Mouse (Mus musculus) embryonic facial prominence, embryonic 15.5 days (tissue): ENCODE results near the gene Rnf123. TPM values are rescaled to one million over a fixed set of nuclear protein-coding genes. Genes with fewer than 3 reads are reported as not detected.
A peak's percentile ranks its signal among the peaks of the same experiment; 100 is the strongest.

Experiments used
- ATAC-seq: fragments of 200-750 bp; cut with Nextera tagmentation; 2 replicates; pipeline ENCODE4 v1.8.0; 2017; ENCODE audit warnings: low read depth, moderate TSS enrichment; ENCODE audit not compliant: insufficient number of reproducible peaks, low FRiP score, low TSS enrichment
- H3K27ac ChIP-seq: fragments of 300-500 bp; sonication (generic); replicated peaks from 2 replicates; pipeline ENCODE4 v1.5.1; 2015; ENCODE audit warnings: mild to moderate bottlenecking, inconsistent platforms
- H3K27me3 ChIP-seq: fragments of 300-500 bp; sonication (generic); 2 replicates; pipeline ENCODE4 v1.6.1; 2015; ENCODE audit warnings: inconsistent platforms
- H3K36me3 ChIP-seq: fragments of 300-500 bp; sonication (generic); 2 replicates; pipeline ENCODE4 v1.6.1; 2015; ENCODE audit warnings: mild to moderate bottlenecking, inconsistent platforms
- H3K4me1 ChIP-seq: fragments of 300-500 bp; sonication (generic); 2 replicates; pipeline ENCODE4 v1.6.1; 2015; ENCODE audit warnings: inconsistent platforms
- H3K4me2 ChIP-seq: fragments of 300-500 bp; sonication (generic); replicated peaks from 2 replicates; pipeline ENCODE4 v1.6.1; 2015; ENCODE audit warnings: mild to moderate bottlenecking, inconsistent platforms
- H3K4me3 ChIP-seq: fragments of 300-500 bp; sonication (generic); replicated peaks from 2 replicates; pipeline ENCODE4 v1.5.1; 2015; ENCODE audit warnings: mild to moderate bottlenecking, inconsistent platforms
- H3K9ac ChIP-seq: fragments of 300-500 bp; sonication (generic); 2 replicates; pipeline ENCODE4 v1.6.1; 2015; ENCODE audit warnings: inconsistent platforms
- H3K9me3 ChIP-seq: fragments of 300-500 bp; sonication (generic); replicated peaks from 2 replicates; pipeline ENCODE4 v1.6.1; 2016; ENCODE audit warnings: inconsistent platforms
- WGBS: fragments of 180-500 bp; shearing (Covaris S2); methylation state at CpG from one replicate; pipeline ENCODE4 v1.1.7; 2015; 5-methylcytosine and 5-hydroxymethylcytosine counted together
- polyA plus RNA-seq: library from polyadenylated mRNA; unstranded; fragments of >200 nt; fragmentation: Nextera tagmentation; extraction: Ambion mirVana; gene quantifications from 2 replicates; pipeline ENCODE4 v1.2.1, GENCODE M21; 2015

Rnf123 gene
- polyA plus RNA-seq, 1 experiment from 2014 or later: 34.9 TPM

DNA sequence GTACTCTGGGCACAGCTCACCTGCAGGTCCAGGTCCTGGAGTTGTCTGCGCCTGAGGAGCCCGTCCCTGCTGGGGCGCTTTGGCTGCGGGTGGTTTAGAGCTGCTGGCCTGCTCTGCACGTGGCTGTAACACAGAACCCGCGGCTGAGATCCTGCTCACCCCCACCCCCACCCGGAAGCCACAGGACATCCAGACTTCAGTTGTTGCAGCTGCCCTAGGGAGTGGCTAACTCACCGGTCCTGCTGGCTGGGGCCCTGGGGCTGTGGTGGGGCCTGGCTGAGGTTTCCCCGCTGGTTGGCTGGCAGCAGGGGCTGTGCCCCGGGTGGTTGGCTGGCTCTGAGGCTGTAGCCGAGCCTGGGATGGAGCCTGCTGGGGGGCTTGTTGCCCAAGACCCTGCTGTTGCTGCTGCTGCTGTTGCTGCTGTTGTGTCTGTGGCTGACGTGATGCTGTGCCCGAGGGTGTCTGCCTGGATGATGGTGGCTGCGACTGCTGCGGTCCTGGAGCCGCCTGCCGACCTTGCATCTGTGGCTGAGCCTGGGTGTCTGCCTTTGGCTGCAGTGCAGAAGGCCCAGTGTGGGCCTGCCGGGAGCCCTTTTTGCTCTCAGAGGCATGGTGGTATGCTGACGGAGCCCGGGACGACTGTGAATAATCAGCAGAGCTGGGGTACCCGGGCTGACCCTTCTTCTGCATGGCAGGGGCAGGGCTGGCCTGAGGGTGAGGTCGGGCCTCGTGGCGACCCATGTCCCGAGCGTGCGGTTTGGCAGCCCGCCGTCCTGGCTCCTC, 21.8 kb upstream of the Rnf123 start:
- Histone ChIP-seq H3K9me3 (no peaks in the 10 kb centered on the region), H3K27me3 (no peaks in the 10 kb centered on the region), H3K36me3 (no peaks in the 10 kb centered on the region), H3K9ac (no peak overlapping the region), H3K27ac (peak overlapping the region; percentile 56; the same call in 1 of the 2 replicates), H3K4me1 (peaks cover 25% of the 10 kb centered on the region), H3K4me2 (peak overlapping the region; percentile 26), H3K4me3 (peak overlapping the region; percentile 2; the same call in 1 of the 2 replicates)
- ATAC-seq: peak; percentile 62; the same call in 1 of the 2 replicates
- WGBS: 24% methylated on average over 31 of the region's 31 CpGs

DNA sequence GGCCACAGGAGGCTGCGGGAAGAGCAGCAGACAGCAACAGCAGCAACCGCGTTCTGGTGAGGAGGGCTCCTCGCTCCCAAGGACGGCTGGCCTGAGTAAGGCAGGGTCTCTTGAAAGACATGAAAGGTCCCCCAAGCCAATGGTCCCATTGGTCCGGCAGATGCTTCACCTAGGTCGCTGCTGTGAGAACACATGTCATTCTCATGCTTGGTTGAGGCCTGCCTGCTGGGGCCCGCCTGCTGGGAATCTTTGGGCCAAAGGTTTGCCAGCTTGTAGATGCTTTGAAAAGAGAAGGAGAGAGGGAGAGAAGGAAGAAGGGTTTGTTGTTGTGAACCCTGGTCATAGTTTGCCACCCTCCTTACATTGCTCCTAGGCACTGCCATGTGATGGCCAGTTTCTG, 16.5 kb upstream of the Rnf123 start:
- no peak overlapping the region for H3K27ac ChIP-seq
- no peak overlapping the region for H3K4me3 ChIP-seq
- WGBS: 81% methylated on average over 8 of the region's 8 CpGs
- no peak overlapping the region for H3K9ac ChIP-seq
- no peaks in the 10 kb centered on the region for H3K27me3 ChIP-seq
- H3K36me3 ChIP-seq: no peaks in the 10 kb centered on the region
- H3K4me2 ChIP-seq: no peak overlapping the region
- H3K4me1 ChIP-seq: peaks cover 14% of the 10 kb centered on the region
- ATAC-seq: no peak
- H3K9me3 ChIP-seq: no peaks in the 10 kb centered on the region

DNA sequence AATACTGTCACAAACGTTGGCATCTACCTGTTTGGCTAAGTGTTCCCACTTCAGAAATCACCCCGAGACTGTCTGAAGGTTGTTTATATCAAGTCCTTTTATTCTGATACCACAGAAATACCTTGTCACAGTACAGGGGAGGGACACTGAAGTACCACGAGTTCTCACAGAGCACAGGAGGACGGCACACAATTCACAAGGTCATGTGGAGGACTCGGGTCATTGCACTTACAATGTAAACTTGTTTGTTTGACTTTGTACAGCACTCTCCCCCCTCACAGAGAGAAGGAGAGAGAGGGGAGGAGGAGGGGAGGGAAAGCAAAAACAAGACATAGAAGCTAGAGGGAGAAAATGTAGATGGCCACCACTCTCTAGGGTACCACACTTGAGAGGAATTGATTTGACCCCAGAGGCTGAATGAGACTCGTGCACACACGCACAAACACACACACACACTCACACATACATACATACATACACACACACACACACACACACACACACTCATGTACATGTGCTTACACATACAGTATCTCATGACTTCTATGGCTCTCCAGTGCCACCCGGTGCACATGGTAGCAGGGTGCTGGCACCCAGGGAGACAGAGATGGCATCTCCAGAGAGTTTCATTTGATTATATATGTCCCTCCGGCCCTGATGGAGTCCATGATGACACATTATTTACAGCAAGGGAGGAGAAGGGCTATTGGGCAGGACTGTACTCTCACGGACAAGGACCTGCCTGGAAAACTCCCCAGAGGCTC, 13.0 kb upstream of the Rnf123 start:
- H3K27me3 ChIP-seq: no peaks in the 10 kb centered on the region
- ATAC-seq: no peak
- no peak overlapping the region for H3K9ac ChIP-seq
- H3K4me3 ChIP-seq: no peak overlapping the region; the same call in 1 of the 2 replicates
- 64% methylated on average over 10 of the region's 10 CpGs for WGBS
- H3K4me2 ChIP-seq: no peak overlapping the region
- no peak overlapping the region for H3K27ac ChIP-seq
- H3K4me1 ChIP-seq: peaks cover 22% of the 10 kb centered on the region
- H3K9me3 ChIP-seq: no peaks in the 10 kb centered on the region
- peaks cover 17% of the 10 kb centered on the region for H3K36me3 ChIP-seq

DNA sequence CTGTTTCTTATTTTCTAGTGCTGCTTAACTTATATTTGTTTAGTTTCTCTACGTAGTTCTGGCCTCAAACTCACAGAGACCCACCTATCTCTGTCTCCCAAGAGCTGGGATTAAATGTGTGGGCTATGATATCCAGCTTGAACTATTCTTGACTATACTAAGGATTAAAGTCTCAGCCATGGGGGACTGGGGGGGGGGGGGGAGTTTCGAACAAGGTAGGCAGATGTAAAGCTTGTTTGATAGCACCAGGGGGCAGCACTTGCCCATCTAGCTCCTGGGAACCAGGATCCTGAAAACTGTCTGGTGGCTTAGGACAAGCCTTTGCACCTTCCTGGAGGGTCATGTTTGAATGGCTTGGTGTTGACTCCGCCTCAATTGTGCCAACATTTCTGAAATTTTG, 12.4 kb upstream of the Rnf123 start:
- Histone ChIP-seq H3K9me3 (no peaks in the 10 kb centered on the region), H3K27me3 (no peaks in the 10 kb centered on the region), H3K36me3 (peaks cover 23% of the 10 kb centered on the region), H3K4me3 (peak overlapping the region; percentile 60), H3K9ac (no peak overlapping the region), H3K4me1 (peaks cover 22% of the 10 kb centered on the region), H3K4me2 (peak overlapping the region; percentile 93), H3K27ac (peak overlapping the region; percentile 68; the same call in 1 of the 2 replicates)
- no peak for ATAC-seq
- WGBS: 5% methylated on average over 3 of the region's 3 CpGs

DNA sequence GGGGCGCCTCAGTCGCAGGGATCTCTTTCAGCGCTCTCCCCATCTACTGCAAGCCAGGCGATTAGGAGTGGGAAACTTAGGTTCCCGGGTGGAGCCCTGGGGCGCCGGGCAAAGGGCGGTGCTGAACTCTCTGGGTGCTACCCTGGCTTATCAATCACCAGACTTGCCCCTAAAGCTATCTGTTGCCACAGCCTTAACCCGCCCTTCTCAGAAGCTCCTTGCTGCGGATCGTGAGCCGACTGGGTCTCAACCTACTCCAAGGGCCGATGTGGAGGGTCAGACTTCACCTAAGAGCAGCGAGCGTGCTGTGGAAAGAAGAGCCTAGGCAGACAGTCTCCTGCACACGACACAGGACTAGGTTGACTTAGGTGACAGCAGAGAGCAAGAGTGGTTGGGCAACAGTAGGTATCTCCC, 11.9 kb upstream of the Rnf123 start:
- peak overlapping the region; percentile 68 for H3K27ac ChIP-seq
- peak overlapping the region; percentile 60 for H3K4me3 ChIP-seq
- under 1% methylated on average over 16 of the region's 16 CpGs for whole genome bisulfite sequencing
- H3K36me3 ChIP-seq: peaks cover 28% of the 10 kb centered on the region
- H3K4me1 ChIP-seq: peaks cover 22% of the 10 kb centered on the region
- H3K4me2 ChIP-seq: peak overlapping the region; percentile 93
- no peaks in the 10 kb centered on the region for H3K9me3 ChIP-seq
- no peaks in the 10 kb centered on the region for H3K27me3 ChIP-seq
- peak; percentile 16; the same call in 1 of the 2 replicates for ATAC-seq
- peak overlapping the region; percentile 42 for H3K9ac ChIP-seq

DNA sequence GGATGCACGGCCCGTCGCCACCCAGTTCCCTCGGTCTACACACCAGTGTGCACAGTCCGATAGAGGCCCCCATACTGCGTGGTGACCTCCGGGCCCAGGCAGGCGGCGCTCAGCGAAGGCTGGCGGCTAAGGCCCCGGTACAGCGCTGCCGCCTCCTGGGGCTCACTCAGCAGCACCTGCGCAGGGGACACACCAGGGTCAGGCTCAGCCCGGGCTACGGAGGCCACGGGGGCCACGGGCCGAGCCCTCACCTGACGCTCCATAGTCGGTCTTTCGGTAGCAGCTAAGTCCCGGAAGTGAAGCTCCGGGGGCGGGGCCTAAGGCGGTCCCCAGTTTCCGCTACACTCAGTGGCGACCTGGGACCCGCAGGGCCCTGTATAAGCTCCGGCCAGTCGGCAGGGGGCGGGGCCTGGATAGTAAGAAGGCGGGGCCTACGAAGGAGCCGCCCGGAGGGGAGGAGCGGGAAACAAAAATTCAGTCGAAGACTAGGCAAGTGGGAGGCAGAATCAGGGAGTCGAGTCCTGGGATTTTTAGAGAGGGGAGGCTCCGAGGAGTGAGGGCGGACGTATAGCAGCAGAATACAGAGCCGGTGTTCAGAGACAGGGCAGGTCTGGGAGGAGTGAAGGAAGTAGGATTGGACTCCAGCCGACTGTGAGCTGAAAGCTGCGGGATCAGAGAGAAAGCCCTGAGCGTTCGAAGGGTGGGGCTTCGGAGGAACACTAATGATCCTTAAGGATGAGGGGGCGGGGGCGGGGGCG, 11.2 kb upstream of the Rnf123 start, which contains the start of gene Apeh:
Gene Apeh (minus strand): TSS at position 423 of the 758 bp plus-strand sequence.
- under 1% methylated on average over 52 of the region's 52 CpGs for WGBS
- peak within 1 kb of the TSS; percentile 42 for H3K9ac ChIP-seq
- H3K9me3 ChIP-seq: no peaks in the 10 kb centered on the region
- H3K36me3 ChIP-seq: peaks cover 34% of the 10 kb centered on the region
- peak within 1 kb of the TSS; percentile 60 for H3K4me3 ChIP-seq
- no peaks in the 10 kb centered on the region for H3K27me3 ChIP-seq
- peak within 1 kb of the TSS; percentile 93 for H3K4me2 ChIP-seq
- H3K27ac ChIP-seq: peak within 1 kb of the TSS; percentile 68
- H3K4me1 ChIP-seq: peaks cover 22% of the 10 kb centered on the region
- ATAC-seq: peak; percentile 92

DNA sequence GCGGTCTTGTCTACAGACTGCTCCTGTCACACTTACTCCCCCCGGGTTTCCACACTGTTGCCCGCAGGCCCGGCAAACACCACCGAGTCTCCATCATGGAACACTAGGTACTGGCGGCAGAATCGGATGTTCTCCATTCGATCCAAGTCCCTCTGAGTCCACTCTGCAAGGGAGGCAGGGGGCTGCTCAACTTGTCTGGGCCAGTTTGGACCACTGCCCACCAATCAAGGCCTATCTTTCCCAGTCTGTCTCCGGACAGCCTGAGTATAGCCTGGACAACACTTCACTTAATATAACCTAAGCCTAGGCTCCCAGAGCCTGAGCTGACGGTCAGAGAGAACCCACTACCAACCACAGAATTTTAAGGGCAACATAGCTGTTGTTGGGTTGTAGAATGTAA, 10.4 kb upstream of the Rnf123 start:
- Histone ChIP-seq H3K36me3 (peaks cover 42% of the 10 kb centered on the region), H3K27ac (no peak overlapping the region), H3K9me3 (no peaks in the 10 kb centered on the region), H3K4me3 (peak overlapping the region; percentile 60), H3K27me3 (no peaks in the 10 kb centered on the region), H3K9ac (peak overlapping the region; percentile 31; the same call in 1 of the 2 replicates), H3K4me1 (peaks cover 22% of the 10 kb centered on the region), H3K4me2 (peak overlapping the region; percentile 93)
- 66% methylated on average over 10 of the region's 10 CpGs for WGBS
- ATAC-seq: no peak

DNA sequence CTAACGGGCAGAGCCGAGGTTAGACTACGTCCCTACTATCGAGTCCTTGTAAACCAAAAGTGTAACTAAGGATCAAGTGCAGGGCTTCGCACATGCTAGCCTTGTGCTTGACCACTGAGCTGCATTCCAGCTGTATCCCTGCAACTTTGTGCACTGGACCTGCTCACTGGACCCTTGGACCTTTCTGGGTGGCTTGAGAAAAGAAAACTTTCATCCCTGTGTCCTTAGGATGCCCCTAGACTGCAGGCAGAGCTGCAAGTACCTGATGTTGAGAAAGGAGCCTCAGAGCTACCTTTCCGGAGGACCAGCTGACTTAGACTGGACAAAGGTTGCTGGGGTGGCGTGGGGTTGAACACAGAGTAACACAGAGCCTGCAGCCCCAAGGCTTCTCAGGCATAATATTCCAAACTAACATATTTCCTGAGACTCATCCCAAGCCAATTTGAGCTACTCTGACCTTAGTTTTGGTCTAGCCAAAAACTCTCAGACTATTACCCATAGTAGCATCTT, 7.5 kb upstream of the Rnf123 start:
- no peak overlapping the region for H3K9ac ChIP-seq
- no peak for ATAC-seq
- peaks cover 71% of the 10 kb centered on the region for H3K36me3 ChIP-seq
- no peak overlapping the region for H3K4me2 ChIP-seq
- H3K4me3 ChIP-seq: no peak overlapping the region
- no peak overlapping the region for H3K27ac ChIP-seq
- H3K9me3 ChIP-seq: no peaks in the 10 kb centered on the region
- H3K4me1 ChIP-seq: peaks cover 20% of the 10 kb centered on the region
- H3K27me3 ChIP-seq: no peaks in the 10 kb centered on the region
- WGBS: 93% methylated on average over 7 of the region's 7 CpGs

DNA sequence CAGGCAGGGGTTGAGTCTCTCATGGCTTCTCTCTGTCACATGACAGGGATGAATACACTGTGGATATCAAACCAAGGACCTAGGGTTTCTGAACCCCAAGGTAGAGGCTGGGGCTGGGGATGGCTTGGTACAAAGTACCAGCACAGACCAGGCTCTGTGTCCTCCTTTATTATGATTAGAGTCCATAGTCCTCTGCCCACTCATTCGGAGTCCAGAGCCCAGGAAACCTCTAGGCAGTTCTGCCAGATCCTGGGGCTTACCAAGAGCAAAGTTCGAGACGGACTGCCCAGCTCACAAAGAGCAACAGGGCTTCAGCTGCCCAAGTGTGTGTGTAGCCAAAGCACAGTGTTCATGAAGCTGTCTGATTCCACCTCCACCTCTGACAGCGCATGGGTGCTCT, 2.1 kb upstream of the Rnf123 start:
- Histone ChIP-seq H3K9me3 (no peaks in the 10 kb centered on the region), H3K27me3 (peaks cover 33% of the 10 kb centered on the region), H3K4me2 (no peak overlapping the region), H3K36me3 (peaks cover 61% of the 10 kb centered on the region), H3K4me3 (no peak overlapping the region), H3K27ac (no peak overlapping the region), H3K9ac (no peak overlapping the region), H3K4me1 (peaks cover 15% of the 10 kb centered on the region)
- WGBS: 89% methylated on average over 4 of the region's 4 CpGs
- no peak for ATAC-seq

DNA sequence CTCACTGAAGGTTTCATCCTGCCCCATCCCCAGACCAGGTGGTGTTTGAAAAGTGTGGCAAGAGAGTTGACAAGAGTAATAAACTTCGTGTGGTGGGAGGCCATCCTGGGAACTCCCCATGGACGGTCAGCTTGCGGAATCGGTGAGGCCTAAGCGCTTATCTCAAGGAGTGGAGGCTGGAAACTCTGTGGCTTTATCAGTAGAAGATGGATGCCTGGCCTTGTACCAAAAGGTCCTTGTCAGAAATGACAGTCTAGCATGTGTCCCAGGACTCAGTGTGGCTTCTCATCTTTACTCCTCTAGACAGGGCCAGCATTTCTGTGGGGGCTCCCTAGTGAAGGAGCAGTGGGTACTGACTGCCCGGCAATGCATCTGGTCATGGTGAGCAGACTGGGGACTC, 415 bp upstream of the Rnf123 start:
- no peak for ATAC-seq
- Histone ChIP-seq H3K27ac (no peak overlapping the region), H3K9ac (no peak overlapping the region), H3K9me3 (no peaks in the 10 kb centered on the region), H3K4me1 (peaks cover 22% of the 10 kb centered on the region), H3K4me3 (no peak overlapping the region), H3K36me3 (peaks cover 44% of the 10 kb centered on the region), H3K27me3 (peaks cover 33% of the 10 kb centered on the region), H3K4me2 (no peak overlapping the region)
- 85% methylated on average over 6 of the region's 6 CpGs for WGBS
